Mouse (Mus musculus) neural tube, embryonic 12.5 days (tissue): ENCODE results near the gene Ndufs4. TPM values are rescaled to one million over a fixed set of nuclear protein-coding genes. Genes with fewer than 3 reads are reported as not detected.

ENCODE experiments used
- ATAC-seq: fragments of 200-750 bp; cut with Nextera tagmentation; 2 replicates; pipeline ENCODE4 v1.8.0; 2017; ENCODE audit warnings: low read depth, mild to moderate bottlenecking, moderate TSS enrichment, moderate library complexity; ENCODE audit not compliant: low FRiP score
- H3K27ac ChIP-seq: fragments of 300-500 bp; sonication (generic); 2 replicates; pipeline ENCODE4 v1.5.1; 2016
- H3K27me3 ChIP-seq: fragments of 300-500 bp; sonication (generic); replicated peaks from 2 replicates; pipeline ENCODE4 v1.6.1; 2016; ENCODE audit warnings: mild to moderate bottlenecking
- H3K36me3 ChIP-seq: fragments of 300-500 bp; sonication (generic); 2 replicates; pipeline ENCODE4 v1.6.1; 2016; ENCODE audit warnings: mild to moderate bottlenecking
- H3K4me1 ChIP-seq: fragments of 300-500 bp; sonication (generic); 2 replicates; pipeline ENCODE4 v1.6.1; 2016
- H3K4me2 ChIP-seq: fragments of 300-500 bp; sonication (generic); replicated peaks from 2 replicates; pipeline ENCODE4 v1.6.1; 2016; ENCODE audit warnings: mild to moderate bottlenecking
- H3K4me3 ChIP-seq: fragments of 300-500 bp; sonication (generic); 2 replicates; pipeline ENCODE4 v1.5.1; 2016
- H3K9ac ChIP-seq: fragments of 300-500 bp; sonication (generic); 2 replicates; pipeline ENCODE4 v1.6.1; 2016; ENCODE audit warnings: mild to moderate bottlenecking
- H3K9me3 ChIP-seq: fragments of 300-500 bp; sonication (generic); 2 replicates; pipeline ENCODE4 v1.6.1; 2016; ENCODE audit warnings: mild to moderate bottlenecking
- WGBS: fragments of 180-500 bp; shearing (Covaris S2); methylation state at CpG from one replicate; pipeline ENCODE4 v1.1.7; 2016; 5-methylcytosine and 5-hydroxymethylcytosine counted together
- polyA plus RNA-seq: library from polyadenylated mRNA; unstranded; fragments of >200 nt; fragmentation: Nextera tagmentation; extraction: Ambion mirVana; gene quantifications from 2 replicates; pipeline ENCODE4 v1.2.1, GENCODE M21; 2016

The Ndufs4 gene
- polyA plus RNA-seq, 1 experiment from 2014 or later = 323 TPM

DNA sequence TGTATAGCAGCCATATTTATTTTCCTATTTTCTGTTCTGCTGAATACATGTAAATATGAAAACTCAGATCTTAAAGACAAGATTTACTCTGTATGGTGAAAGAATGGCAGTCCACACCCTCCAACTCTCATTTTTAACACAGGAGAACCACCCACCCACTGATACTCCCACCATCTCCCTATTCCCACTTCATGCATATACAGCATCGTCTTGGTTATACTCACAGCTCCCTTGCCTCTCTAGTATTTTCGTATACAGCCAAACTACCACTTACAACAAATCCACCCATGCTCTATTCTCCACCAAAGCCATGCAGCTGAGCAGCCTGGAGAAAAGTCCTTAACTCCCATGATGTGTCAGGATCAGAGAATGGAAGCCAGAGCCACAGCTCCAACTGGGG is 6.7 kb upstream of the Ndufs4 start:
- WGBS = 92% methylated on average over 2 of the region's 2 CpGs
- no peaks in the 10 kb centered on the region for H3K9me3 ChIP-seq
- H3K4me2 ChIP-seq = no peak overlapping the region
- no peak overlapping the region for H3K27ac ChIP-seq
- no peak overlapping the region for H3K4me3 ChIP-seq
- H3K9ac ChIP-seq = no peak overlapping the region
- ATAC-seq = no peak
- no peaks in the 10 kb centered on the region for H3K4me1 ChIP-seq
- no peaks in the 10 kb centered on the region for H3K27me3 ChIP-seq
- H3K36me3 ChIP-seq = no peaks in the 10 kb centered on the region

GRCm38 (mm10) chr13:114392501-114392900 is 4.4 kb upstream of the Ndufs4 start:
- H3K27me3 ChIP-seq = no peaks in the 10 kb centered on the region
- H3K4me1 ChIP-seq = no peaks in the 10 kb centered on the region
- H3K9me3 ChIP-seq = no peaks in the 10 kb centered on the region
- no peak overlapping the region for H3K27ac ChIP-seq
- no peak for ATAC-seq
- H3K4me3 ChIP-seq = no peak overlapping the region
- H3K4me2 ChIP-seq = no peak overlapping the region
- H3K36me3 ChIP-seq = no peaks in the 10 kb centered on the region
- H3K9ac ChIP-seq = no peak overlapping the region

- H3K9ac ChIP-seq = peak overlapping the region; percentile 80
- no peaks in the 10 kb centered on the region; the same call in 1 of the 2 replicates for H3K9me3 ChIP-seq
- peak overlapping the region; percentile 87 for H3K4me3 ChIP-seq
- H3K27me3 ChIP-seq = no peaks in the 10 kb centered on the region
- H3K36me3 ChIP-seq = no peaks in the 10 kb centered on the region
- WGBS = under 1% methylated on average over 37 of the region's 37 CpGs
- peak overlapping the region; percentile 67 for H3K27ac ChIP-seq
- no peaks in the 10 kb centered on the region for H3K4me1 ChIP-seq
- peak overlapping the region; percentile 78 for H3K4me2 ChIP-seq
- ATAC-seq = peak; percentile 89
Observed at GRCm38 (mm10) chr13:114387521-114388171, 412 bp downstream of the Ndufs4 start.

DNA sequence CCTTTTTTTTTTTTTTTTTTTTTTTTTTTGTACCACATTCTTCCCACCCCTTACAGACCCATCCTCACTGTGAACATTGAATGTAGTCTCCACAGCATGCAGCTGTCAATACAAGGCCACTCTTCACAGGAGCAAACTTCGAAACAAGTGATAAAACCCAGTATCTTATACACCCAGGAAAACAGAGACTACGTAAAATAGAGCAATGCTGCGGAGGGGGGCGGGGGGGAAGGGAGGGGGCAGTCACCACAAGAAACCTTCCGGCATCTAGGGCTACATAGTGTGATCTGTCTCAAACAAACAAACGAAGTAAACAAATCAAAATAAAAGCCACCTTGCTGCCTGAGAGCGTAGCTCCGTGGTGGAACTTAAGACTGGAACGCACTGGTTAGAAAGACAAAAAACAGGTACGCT is 977 bp downstream of the Ndufs4 start:
- H3K4me2 ChIP-seq = peak overlapping the region; percentile 78
- H3K4me1 ChIP-seq = no peaks in the 10 kb centered on the region
- H3K9me3 ChIP-seq = no peaks in the 10 kb centered on the region; the same call in 1 of the 2 replicates
- H3K9ac ChIP-seq = peak overlapping the region; percentile 80
- H3K27ac ChIP-seq = no peak overlapping the region
- peak; percentile 62 for ATAC-seq
- 7% methylated on average over 10 of the region's 10 CpGs for WGBS
- H3K4me3 ChIP-seq = peak overlapping the region; percentile 87
- H3K36me3 ChIP-seq = peaks cover 5% of the 10 kb centered on the region; the same call in 1 of the 2 replicates
- no peaks in the 10 kb centered on the region for H3K27me3 ChIP-seq

GRCm38 (mm10) chr13:114376511-114376910 is 11.5 kb downstream of the Ndufs4 start:
- Histone ChIP-seq H3K9ac (no peak overlapping the region), H3K36me3 (peaks cover 17% of the 10 kb centered on the region), H3K4me2 (no peak overlapping the region), H3K4me3 (no peak overlapping the region), H3K27me3 (no peaks in the 10 kb centered on the region), H3K4me1 (no peaks in the 10 kb centered on the region), H3K27ac (no peak overlapping the region), H3K9me3 (0 out of 2 replicates have a peak, but pooled peaks cover 7% of the 10 kb centered on the region)
- 94% methylated on average over 4 of the region's 4 CpGs for WGBS
- ATAC-seq = no peak

GRCm38 (mm10) chr13:114362086-114362485 is 26.0 kb downstream of the Ndufs4 start:
- H3K9me3 ChIP-seq = no peaks in the 10 kb centered on the region
- H3K4me1 ChIP-seq = no peaks in the 10 kb centered on the region
- H3K4me2 ChIP-seq = no peak overlapping the region
- no peak for ATAC-seq
- no peak overlapping the region for H3K4me3 ChIP-seq
- WGBS = 76% methylated on average over 3 of the region's 3 CpGs
- no peaks in the 10 kb centered on the region for H3K36me3 ChIP-seq
- H3K9ac ChIP-seq = no peak overlapping the region
- H3K27me3 ChIP-seq = no peaks in the 10 kb centered on the region
- no peak overlapping the region for H3K27ac ChIP-seq

GRCm38 (mm10) chr13:114351321-114351946 is 36.6 kb downstream of the Ndufs4 start:
- Histone ChIP-seq H3K27ac (no peak overlapping the region), H3K4me2 (no peak overlapping the region), H3K9me3 (no peaks in the 10 kb centered on the region), H3K4me1 (peaks cover 3% of the 10 kb centered on the region; the same call in 1 of the 2 replicates), H3K9ac (no peak overlapping the region), H3K36me3 (no peaks in the 10 kb centered on the region), H3K27me3 (no peaks in the 10 kb centered on the region), H3K4me3 (no peak overlapping the region)
- WGBS = 48% methylated on average over 8 of the region's 8 CpGs
- 0 out of 2 replicates have a peak, but pooled peaks have one; percentile 63 for ATAC-seq

DNA sequence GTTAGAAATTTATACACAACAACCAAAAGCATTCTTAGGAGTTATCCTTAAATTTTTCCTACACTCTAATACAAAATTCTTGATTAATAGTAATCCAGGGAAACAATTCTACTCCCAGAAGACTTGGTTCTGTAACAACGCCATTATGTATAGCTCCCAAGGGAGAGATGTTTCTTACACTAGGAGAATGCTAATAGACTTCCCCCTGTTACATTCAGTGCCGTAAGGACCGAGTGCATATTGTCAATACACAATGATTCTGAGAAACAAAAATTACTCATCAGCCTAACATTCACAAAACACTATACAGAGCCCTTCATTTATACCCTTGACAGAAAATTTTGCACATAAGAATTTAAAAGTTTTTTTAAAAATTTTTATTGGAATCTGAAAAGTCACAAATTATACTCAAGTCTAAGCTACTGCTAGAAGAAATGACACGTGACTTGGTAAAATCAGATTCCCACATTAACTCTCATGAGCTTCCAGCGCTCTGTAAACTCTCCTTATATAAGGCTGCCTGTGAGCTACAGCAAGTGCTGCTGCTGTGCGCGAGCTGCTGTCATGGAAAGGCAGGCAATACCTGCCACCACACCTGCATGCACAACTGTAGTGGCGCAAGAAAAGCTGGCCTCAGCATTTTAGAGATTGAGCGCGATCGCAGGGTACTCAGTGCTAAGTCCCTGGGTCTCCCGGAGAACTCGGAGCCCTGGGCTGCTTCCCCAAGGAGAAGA is 42.9 kb downstream of the Ndufs4 start:
- peak; percentile 50; the same call in 1 of the 2 replicates for ATAC-seq
- H3K9ac ChIP-seq = no peak overlapping the region
- WGBS = 58% methylated on average over 13 of the region's 13 CpGs

GRCm38 (mm10) chr13:114344220-114344973 is 43.7 kb downstream of the Ndufs4 start:
- no peaks in the 10 kb centered on the region for H3K27me3 ChIP-seq
- no peaks in the 10 kb centered on the region for H3K9me3 ChIP-seq
- no peak overlapping the region for H3K4me2 ChIP-seq
- H3K4me3 ChIP-seq = no peak overlapping the region
- H3K27ac ChIP-seq = no peak overlapping the region
- H3K9ac ChIP-seq = no peak overlapping the region
- 81% methylated on average over 3 of the region's 3 CpGs for WGBS
- ATAC-seq = no peak
- H3K36me3 ChIP-seq = no peaks in the 10 kb centered on the region
- H3K4me1 ChIP-seq = peaks cover 3% of the 10 kb centered on the region; the same call in 1 of the 2 replicates

More for the DNA sequence above, 42.9 kb downstream of the Ndufs4 start:
- Histone ChIP-seq H3K4me2 (no peak overlapping the region), H3K36me3 (no peaks in the 10 kb centered on the region), H3K27me3 (no peaks in the 10 kb centered on the region), H3K27ac (no peak overlapping the region), H3K4me3 (no peak overlapping the region), H3K4me1 (peaks cover 3% of the 10 kb centered on the region; the same call in 1 of the 2 replicates), H3K9me3 (no peaks in the 10 kb centered on the region)

DNA sequence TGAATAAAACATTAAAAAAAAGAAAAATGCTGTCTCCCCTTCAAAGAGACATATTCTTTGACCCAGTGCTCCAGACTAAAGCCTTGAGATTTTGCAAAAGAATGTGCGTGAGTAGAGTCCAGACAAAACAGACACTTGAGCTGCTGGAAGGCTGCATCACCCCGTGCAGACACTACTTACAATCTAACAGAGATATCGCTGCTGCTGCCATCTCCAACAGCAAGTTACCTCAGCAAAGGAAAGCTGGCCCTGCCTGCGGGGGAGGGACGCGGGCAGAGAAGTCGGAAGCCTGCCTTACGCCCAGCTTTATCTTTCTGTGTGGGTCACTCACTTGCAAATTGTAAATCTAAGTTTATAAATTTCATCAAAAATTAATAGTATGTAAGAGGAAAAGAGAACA is 45.1 kb downstream of the Ndufs4 start:
- Histone ChIP-seq H3K9me3 (no peaks in the 10 kb centered on the region), H3K4me3 (no peak overlapping the region), H3K4me1 (peaks cover 3% of the 10 kb centered on the region; the same call in 1 of the 2 replicates), H3K4me2 (no peak overlapping the region), H3K9ac (no peak overlapping the region), H3K36me3 (no peaks in the 10 kb centered on the region), H3K27me3 (no peaks in the 10 kb centered on the region), H3K27ac (no peak overlapping the region)
- ATAC-seq = no peak
- 35% methylated on average over 8 of the region's 8 CpGs for WGBS

DNA sequence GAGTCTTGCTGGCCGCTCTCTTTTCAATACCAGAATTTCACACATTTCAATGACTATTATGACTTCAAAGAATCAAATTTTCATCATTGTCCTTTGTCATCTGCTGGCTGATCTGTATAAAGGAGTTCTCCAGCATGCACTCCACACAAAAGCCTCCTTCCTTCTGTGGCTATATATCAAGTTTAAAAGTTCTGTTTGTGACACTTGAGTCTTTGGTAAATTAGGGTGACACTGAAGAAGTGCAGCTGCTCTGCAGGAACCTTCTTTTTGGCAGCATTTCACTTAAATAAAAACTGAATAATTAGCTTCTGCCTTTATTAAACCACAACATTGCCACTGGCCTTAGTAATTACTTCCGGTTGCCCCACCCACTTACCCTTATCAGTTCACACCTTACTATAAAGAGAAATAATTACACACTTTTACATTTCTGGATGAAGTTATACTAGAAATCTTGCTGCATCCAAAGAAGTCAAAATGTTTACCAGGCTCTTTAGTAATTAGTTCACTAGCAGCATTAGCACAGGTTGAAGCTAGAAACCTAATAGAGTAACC is 68.1 kb downstream of the Ndufs4 start:
- Histone ChIP-seq H3K4me3 (no peak overlapping the region), H3K9ac (no peak overlapping the region), H3K4me2 (no peak overlapping the region), H3K27me3 (no peaks in the 10 kb centered on the region), H3K27ac (no peak overlapping the region), H3K4me1 (no peaks in the 10 kb centered on the region), H3K36me3 (no peaks in the 10 kb centered on the region), H3K9me3 (no peaks in the 10 kb centered on the region)
- ATAC-seq = no peak
- 41% methylated on average over 2 of the region's 2 CpGs for WGBS
